Mouse (Mus musculus): ENCODE measurements around the gene Tnr.

DNA sequence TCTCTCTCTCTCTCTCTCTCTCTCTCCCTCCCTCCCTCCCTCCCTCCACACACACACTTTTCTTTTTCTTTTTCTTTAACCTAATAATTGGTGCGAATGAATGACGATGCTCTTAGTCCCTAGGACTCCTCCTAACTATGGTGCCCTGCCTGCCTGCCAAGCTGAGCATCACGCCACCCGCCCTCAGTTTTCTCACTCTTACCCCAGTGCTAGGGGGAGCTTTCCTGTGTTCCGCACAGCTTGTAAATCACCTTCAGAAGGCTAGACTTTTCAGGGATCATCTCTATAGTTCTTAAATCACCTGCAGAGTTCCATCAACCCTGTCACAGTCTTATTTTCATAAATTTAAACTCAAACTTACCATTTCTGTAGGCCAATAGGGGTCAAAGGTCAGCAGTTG is 200.2 kb downstream of the Tnr start:
- no peak for TF ChIP-seq CTCF (IDR thresholded peaks at IDR 0.05; ENCODE audit: insufficient read depth, low read depth, low read length)
- TF ChIP-seq POLR2A (IDR thresholded peaks at IDR 0.05; ENCODE audit: insufficient read depth, low read depth, low read length), result no peak
